Mouse (Mus musculus) left cerebral cortex, adult 9 months (tissue): ENCODE measurements at regions not wholly inside any gene's neighbourhood (a gene's known extent, or its start where the extent isn't known, plus 50 kb on each side); places are given as distances from the start of the nearest gene placed in this dataset.
A peak's percentile ranks its signal among the peaks of the same experiment; 100 is the strongest.
"Not testable (repeated sequence)": the region's sequence is repeated elsewhere in the genome, so short reads cannot be mapped to it uniquely, and the experiment has no call there.

ENCODE experiments used
- DNase-seq, 2 experiments: peaks; one replicate each; pipeline ENCODE4 v3.0.0; 2022; ENCODE audit warnings: low spot score in 2 of 2

GRCm38 (mm10) chr1:102062268-102062667 lies 2289.7 kb downstream of the Cntnap5b start:
- no peak for DNase-seq

- DNase-seq: no peak
These were observed 2333.1 kb downstream of the Cntnap5b start for GRCm38 (mm10) chr1:102105658-102106057.

GRCm38 (mm10) chr1:102139021-102139420 lies 2366.5 kb downstream of the Cntnap5b start:
- no peak for DNase-seq

DNA sequence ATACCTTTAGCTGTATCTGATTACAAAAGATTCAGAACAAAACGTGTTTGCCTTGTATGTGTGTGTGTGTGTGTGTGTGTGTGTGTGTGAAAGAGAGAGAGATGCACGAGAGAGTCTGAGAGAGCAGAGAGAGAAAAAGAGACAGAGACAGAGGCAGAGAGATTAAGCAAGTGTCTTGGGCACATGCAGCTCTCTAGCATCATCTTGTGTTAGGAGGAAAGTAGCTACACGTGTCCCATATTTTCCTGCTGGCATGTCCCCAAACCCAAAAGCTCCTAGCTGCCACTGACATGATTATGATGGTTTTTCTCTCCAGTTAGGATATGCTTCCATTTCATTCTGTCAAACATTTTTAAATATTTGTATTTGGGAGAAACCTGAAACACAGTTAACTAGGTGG lies 2373.8 kb downstream of the Cntnap5b start:
- DNase-seq: peak in 1 of 2 experiments; percentile 2

GRCm38 (mm10) chr1:102166649-102167048 lies 2394.1 kb downstream of the Cntnap5b start:
- no peak for DNase-seq

GRCm38 (mm10) chr1:102170566-102171286 lies 2398.2 kb downstream of the Cntnap5b start:
- DNase-seq: no peak

DNA sequence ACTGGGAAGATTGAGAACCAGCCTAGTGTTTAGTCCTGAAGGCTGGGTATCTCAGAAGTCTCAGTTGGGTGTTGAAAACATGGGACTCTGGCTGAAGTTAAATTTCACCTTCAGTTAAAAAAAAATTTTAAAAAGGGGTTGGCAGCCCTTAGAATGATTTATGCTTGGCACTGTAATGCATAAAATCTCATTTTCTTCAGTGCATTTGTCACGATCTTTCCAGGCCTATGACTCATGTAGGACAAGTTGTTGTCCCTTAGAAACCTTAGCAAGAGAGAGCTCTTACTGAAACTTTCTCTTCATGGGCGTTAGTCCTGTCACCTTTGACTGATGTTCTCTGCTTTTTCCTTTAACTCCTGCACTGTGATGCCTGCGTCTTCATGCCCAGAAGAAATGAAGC lies 2413.4 kb downstream of the Cntnap5b start:
- no peak for DNase-seq

- DNase-seq: no peak
These were observed 2462.9 kb downstream of the Cntnap5b start for GRCm38 (mm10) chr1:102235473-102235872.

DNA sequence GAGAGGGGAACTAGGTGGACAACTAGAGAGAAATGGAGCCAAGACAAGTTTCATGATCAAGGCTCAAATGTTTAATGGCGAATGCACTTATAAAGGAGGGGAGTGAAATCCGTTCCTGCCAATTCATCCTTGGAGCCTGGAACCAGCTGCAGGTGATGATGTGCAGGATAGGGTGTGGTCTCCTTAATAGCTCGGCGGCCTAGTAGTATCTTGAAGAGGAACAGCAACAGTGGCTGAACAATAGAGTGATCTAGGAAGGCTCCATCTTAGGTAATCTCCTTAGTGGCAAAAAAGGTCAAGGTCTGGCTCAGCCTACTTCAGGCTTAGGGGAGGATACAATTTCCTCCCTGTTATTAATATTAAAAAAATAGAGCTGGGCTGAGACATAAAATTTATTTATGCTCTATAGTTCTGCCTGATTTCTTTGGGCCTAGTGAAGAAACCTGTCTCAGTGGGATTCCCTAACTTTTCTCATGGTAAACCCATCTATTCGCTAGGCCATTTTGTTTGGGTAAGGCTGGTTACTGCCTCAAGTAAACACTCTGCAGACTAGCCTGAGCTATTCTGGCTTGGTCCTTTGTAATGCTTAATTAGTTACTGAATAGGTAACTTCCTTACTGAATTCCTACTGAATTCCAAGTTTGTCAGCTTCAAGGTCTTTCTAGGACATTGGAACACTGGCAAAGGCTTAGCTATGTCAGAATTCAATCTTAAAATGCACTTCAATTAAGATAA lies 2490.7 kb downstream of the Cntnap5b start:
- not testable (repeated sequence) for DNase-seq

- not testable (repeated sequence) for DNase-seq
These were observed 2491.9 kb downstream of the Cntnap5b start for GRCm38 (mm10) chr1:102264457-102264856.

- DNase-seq: no peak
These were observed 2493.9 kb upstream of the Cdh20 start for GRCm38 (mm10) chr1:102274456-102274855.

DNA sequence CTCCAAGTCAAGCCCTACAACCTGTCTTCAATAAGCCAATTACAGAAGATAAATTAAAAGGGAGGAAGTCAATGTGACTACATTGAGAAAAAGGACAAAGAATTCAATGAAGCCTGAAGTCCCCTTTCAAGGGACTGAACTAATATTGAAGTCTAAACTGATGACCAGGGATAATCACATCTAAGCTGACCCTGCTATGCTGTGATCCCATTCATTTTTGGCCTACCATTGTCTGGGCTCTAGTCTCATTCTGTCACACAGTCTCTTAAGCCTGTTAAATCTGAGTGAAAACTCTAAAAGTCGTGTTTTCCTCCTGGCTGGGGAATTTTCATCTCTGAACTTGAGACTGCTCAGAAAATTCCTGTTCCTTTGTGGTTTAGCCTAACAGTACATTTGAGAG lies 2480.0 kb upstream of the Cdh20 start:
- no peak for DNase-seq

DNA sequence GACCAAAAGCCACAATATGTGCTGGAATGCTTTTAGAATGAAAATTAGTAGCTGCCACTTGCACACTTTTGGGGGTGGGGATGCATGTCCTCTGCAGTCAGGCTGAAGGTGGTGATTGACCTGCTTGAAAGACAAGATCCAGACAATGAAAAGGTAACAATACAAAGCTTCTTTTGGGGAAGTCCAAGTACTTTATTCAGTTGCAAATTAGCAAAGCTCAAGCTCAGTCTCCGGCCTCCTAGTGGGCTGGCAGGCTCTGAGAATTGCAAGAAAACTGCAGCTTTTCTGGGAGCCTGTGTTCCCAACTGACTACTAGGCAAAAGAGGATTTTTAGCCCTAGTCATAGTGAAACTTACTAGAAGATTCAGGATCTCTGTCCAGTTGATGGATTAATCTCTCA lies 2464.8 kb upstream of the Cdh20 start:
- no peak for DNase-seq

DNA sequence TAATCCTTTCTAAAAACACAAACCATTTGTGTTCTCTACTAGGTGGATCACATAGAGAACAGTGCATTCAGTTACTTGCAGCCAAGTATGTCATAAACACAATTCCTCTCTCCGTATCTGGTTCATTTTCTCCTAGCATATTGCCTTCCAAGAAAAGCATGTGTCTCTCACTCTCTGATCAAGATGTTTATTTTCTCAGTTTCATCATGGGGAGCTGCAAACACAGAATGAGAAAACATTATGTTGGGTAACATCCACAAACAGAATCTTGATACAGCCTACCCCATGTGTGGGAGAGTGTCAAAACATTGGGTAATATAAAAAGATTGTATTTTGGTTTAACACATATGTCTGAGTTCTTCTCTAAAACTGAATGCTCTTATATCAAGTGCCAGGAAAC lies 2415.2 kb upstream of the Cdh20 start:
- peak; percentile 5 to 8 for DNase-seq

GRCm38 (mm10) chr1:102357911-102358310 lies 2410.4 kb upstream of the Cdh20 start:
- not testable (repeated sequence) for DNase-seq

DNA sequence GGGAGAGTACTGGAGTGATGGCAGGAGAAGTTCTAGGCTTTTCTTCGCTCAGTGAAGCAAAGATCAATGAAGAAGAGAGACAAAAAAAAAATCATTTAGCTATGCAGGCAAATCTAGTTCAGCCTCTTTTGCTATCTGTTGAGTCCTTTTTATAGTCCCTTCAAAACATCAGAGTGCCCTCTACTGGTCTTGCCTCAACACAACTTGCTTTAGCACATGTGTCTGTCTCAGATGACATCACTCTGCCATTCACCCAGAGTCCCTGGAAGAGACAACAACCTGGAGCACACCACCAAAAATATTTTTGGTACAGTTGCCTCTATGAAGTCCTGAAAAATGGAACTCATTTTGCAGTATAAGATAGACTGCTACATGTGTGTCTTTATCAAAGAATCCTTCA lies 2389.7 kb upstream of the Cdh20 start:
- DNase-seq: peak in 1 of 2 experiments; percentile 6
